In genomic region chr2:84797833-84798492, GRCm38 (mm10) we compare ENCODE assay signal across 8 mouse cellular contexts. TPM values are rescaled to one million over a fixed set of nuclear protein-coding genes. Genes with fewer than 3 reads are reported as not detected.
DNase-seq lines count a peak whose midpoint lies in the region; ATAC-seq and TF ChIP-seq lines count a peak whose summit lies in the region.

No protein-coding gene starts in this region.

- TF ChIP-seq POLR2A in bone marrow, adult 2 months (IDR thresholded peaks at IDR 0.05; ENCODE audit: borderline replicate concordance, control insufficient read depth, low read depth, low read length), result no peak
- no peak for TF ChIP-seq POLR2A in spleen, adult 2 months (IDR thresholded peaks at IDR 0.05; ENCODE audit: low read depth, low read length)

- H3K4me2 ChIP-seq in embryonic facial prominence, embryonic 14.5 days (ENCODE audit: low read depth, low read length), result peak overlapping the region; percentile 85
- peak overlapping the region; percentile 94 for H3K4me2 ChIP-seq in limb, embryonic 13.5 days (replicated peaks)
- H3K4me2 ChIP-seq in midbrain, embryonic 15.5 days, result peak overlapping the region; percentile 98

- peak overlapping the region; percentile 83 for H3K27ac ChIP-seq in bone marrow, adult 2 months (ENCODE audit: control insufficient read depth, insufficient read depth, low read depth, low read length, poor library complexity)
- H3K27ac ChIP-seq in embryonic facial prominence, embryonic 14.5 days (replicated peaks; ENCODE audit: low read depth, low read length), result no peak overlapping the region
- no peak overlapping the region for H3K27ac ChIP-seq in limb, embryonic 13.5 days
- 0 out of 2 replicates have a peak overlapping the region, but pooled peaks have one; percentile 50 for H3K27ac ChIP-seq in midbrain, embryonic 15.5 days
- H3K27ac ChIP-seq in spleen, adult 2 months (ENCODE audit: insufficient read depth, low read length), result peak overlapping the region; percentile 58; the same call in 1 of the 2 replicates

- H3K9me3 ChIP-seq in embryonic facial prominence, embryonic 14.5 days (ENCODE audit: control insufficient read depth, low read length), result no peaks in the 10 kb centered on the region
- no peaks in the 10 kb centered on the region for H3K9me3 ChIP-seq in limb, embryonic 13.5 days
- no peaks in the 10 kb centered on the region for H3K9me3 ChIP-seq in midbrain, embryonic 15.5 days

- WGBS in bone marrow, adult 2 months, result 9% methylated on average over 13 of the region's 13 CpGs
- 10% methylated on average over 12 of the region's 13 CpGs for WGBS in embryonic facial prominence, embryonic 14.5 days
- 11% methylated on average over 13 of the region's 13 CpGs for WGBS in limb, embryonic 13.5 days
- WGBS in midbrain, embryonic 15.5 days, result 10% methylated on average over 13 of the region's 13 CpGs
- 10% methylated on average over 13 of the region's 13 CpGs for WGBS in spleen, adult 2 months

- no peaks in the 10 kb centered on the region for H3K27me3 ChIP-seq in embryonic facial prominence, embryonic 14.5 days (replicated peaks; ENCODE audit: control insufficient read depth, insufficient read depth, low read length)
- H3K27me3 ChIP-seq in limb, embryonic 13.5 days, result no peaks in the 10 kb centered on the region
- no peaks in the 10 kb centered on the region for H3K27me3 ChIP-seq in midbrain, embryonic 15.5 days (replicated peaks)
- no peaks in the 10 kb centered on the region for H3K27me3 ChIP-seq in spleen, adult 2 months (ENCODE audit: control insufficient read depth, insufficient read depth, low read length)

- H3K9ac ChIP-seq in embryonic facial prominence, embryonic 14.5 days (ENCODE audit: low read depth, low read length), result peak overlapping the region; percentile 53
- peak overlapping the region; percentile 71 for H3K9ac ChIP-seq in limb, embryonic 13.5 days
- peak overlapping the region; percentile 55 for H3K9ac ChIP-seq in midbrain, embryonic 15.5 days

- peak; percentile 53 for ATAC-seq in embryonic facial prominence, embryonic 14.5 days (ENCODE audit: low read depth)
- ATAC-seq in limb, embryonic 13.5 days (ENCODE audit: low FRiP score, low read depth), result peak; percentile 54
- ATAC-seq in midbrain, embryonic 15.5 days (replicated peaks), result peak; percentile 80

- peak; percentile 83 for TF ChIP-seq CTCF in bone marrow, adult 2 months (IDR thresholded peaks at IDR 0.05; ENCODE audit: control insufficient read depth, insufficient read depth, low read length)
- peak; percentile 60; the same call in 1 of the 2 replicates for TF ChIP-seq CTCF in spleen, adult 2 months (IDR thresholded peaks at IDR 0.05; ENCODE audit: extremely low read depth, insufficient read depth, insufficient read length, insufficient replicate concordance)

- DNase-seq in A20 (ENCODE audit: low read depth, low spot score), result peak; percentile 89
- DNase-seq in embryonic facial prominence, embryonic 14.5 days (ENCODE audit: low spot score), result peak; percentile 88
- peak; percentile 63 to 84 for DNase-seq in heart, adult 9 months (ENCODE audit: low spot score in 2 of 2)
- DNase-seq in kidney, adult 9 months, result peak; percentile 79
- DNase-seq in spleen, adult 2 months (ENCODE audit: low read depth in 1 of 2, low spot score in 2 of 2), result peak; percentile 53 to 65

- H3K4me3 ChIP-seq in bone marrow, adult 2 months (replicated peaks; ENCODE audit: control insufficient read depth, low read depth, low read length), result peak overlapping the region; percentile 90
- peak overlapping the region; percentile 51 for H3K4me3 ChIP-seq in embryonic facial prominence, embryonic 14.5 days (ENCODE audit: low read depth, low read length)
- H3K4me3 ChIP-seq in limb, embryonic 13.5 days, result peak overlapping the region; percentile 59
- peak overlapping the region; percentile 48 for H3K4me3 ChIP-seq in midbrain, embryonic 15.5 days
- peak overlapping the region; percentile 78 for H3K4me3 ChIP-seq in spleen, adult 2 months (ENCODE audit: extremely low read depth, insufficient read depth, insufficient read length)

- H3K4me1 ChIP-seq in bone marrow, adult 2 months (ENCODE audit: control insufficient read depth, insufficient read depth, low read length), result 0 out of 2 replicates have a peak, but pooled peaks cover 1% of the 10 kb centered on the region
- H3K4me1 ChIP-seq in embryonic facial prominence, embryonic 14.5 days (ENCODE audit: control insufficient read depth, insufficient read depth, low read length), result no peaks in the 10 kb centered on the region
- H3K4me1 ChIP-seq in limb, embryonic 13.5 days, result no peaks in the 10 kb centered on the region
- peaks cover 11% of the 10 kb centered on the region for H3K4me1 ChIP-seq in midbrain, embryonic 15.5 days
- H3K4me1 ChIP-seq in spleen, adult 2 months (ENCODE audit: control insufficient read depth, insufficient read depth, insufficient read length), result no peaks in the 10 kb centered on the region; the same call in 1 of the 2 replicates

- no peaks in the 10 kb centered on the region for H3K36me3 ChIP-seq in embryonic facial prominence, embryonic 14.5 days (ENCODE audit: control insufficient read depth, insufficient read depth, low read length)
- no peaks in the 10 kb centered on the region for H3K36me3 ChIP-seq in limb, embryonic 13.5 days
- H3K36me3 ChIP-seq in midbrain, embryonic 15.5 days (replicated peaks), result no peaks in the 10 kb centered on the region
- H3K36me3 ChIP-seq in spleen, adult 2 months (ENCODE audit: control insufficient read depth, insufficient read depth, low read length), result no peaks in the 10 kb centered on the region

RNA-seq across cellular contexts. Expression of gene Ube2l6, which starts 0.7 kb away (rescaled TPM):
- 140 and 409 TPM in 2 replicates for polyA plus RNA-seq in bone marrow, adult 2 months (2011; ENCODE audit: insufficient read depth, insufficient read length, low replicate concordance, missing spikeins)
- 44.5 and 48.2 TPM in 2 replicates for polyA plus RNA-seq in embryonic facial prominence, embryonic 14.5 days (2014; fragmentation: Nextera tagmentation; extraction: Ambion mirVana)
- polyA plus RNA-seq in limb, embryonic 13.5 days (2015; fragmentation: Nextera tagmentation; extraction: Ambion mirVana), result 31.8 and 32.9 TPM in 2 replicates
- polyA plus RNA-seq in midbrain, embryonic 15.5 days (2015; fragmentation: Nextera tagmentation; extraction: Ambion mirVana), result 21.6 and 25.7 TPM in 2 replicates
- 125 and 250 TPM in 2 replicates for polyA plus RNA-seq in spleen, adult 2 months (2012; rRNA removed)

RNA-seq across cellular contexts. Expression of gene Serping1, which starts 22.7 kb away (rescaled TPM):
- 29.0 and 29.7 TPM in 2 replicates for polyA plus RNA-seq in bone marrow, adult 2 months (2011; ENCODE audit: insufficient read depth, insufficient read length, low replicate concordance, missing spikeins)
- polyA plus RNA-seq in embryonic facial prominence, embryonic 14.5 days (2014; fragmentation: Nextera tagmentation; extraction: Ambion mirVana), result 63.0 and 64.7 TPM in 2 replicates
- polyA plus RNA-seq in limb, embryonic 13.5 days (2015; fragmentation: Nextera tagmentation; extraction: Ambion mirVana), result 25.4 and 30.1 TPM in 2 replicates
- polyA plus RNA-seq in midbrain, embryonic 15.5 days (2015; fragmentation: Nextera tagmentation; extraction: Ambion mirVana), result 32.9 and 37.0 TPM in 2 replicates
- polyA plus RNA-seq in spleen, adult 2 months (2012; rRNA removed), result 135 and 186 TPM in 2 replicates

RNA-seq across cellular contexts. Expression of gene Smtnl1, which starts 24.5 kb away (rescaled TPM):
- 0.85 TPM in 1 of 2 replicates, not detected in the other for polyA plus RNA-seq in bone marrow, adult 2 months (2011; ENCODE audit: insufficient read depth, insufficient read length, low replicate concordance, missing spikeins)
- polyA plus RNA-seq in embryonic facial prominence, embryonic 14.5 days (2014; fragmentation: Nextera tagmentation; extraction: Ambion mirVana), result 0.48 and 1.6 TPM in 2 replicates
- 0.14 and 0.27 TPM in 2 replicates for polyA plus RNA-seq in limb, embryonic 13.5 days (2015; fragmentation: Nextera tagmentation; extraction: Ambion mirVana)
- not detected in 2 replicates for polyA plus RNA-seq in midbrain, embryonic 15.5 days (2015; fragmentation: Nextera tagmentation; extraction: Ambion mirVana)
- 0.04 TPM in 1 of 2 replicates, not detected in the other for polyA plus RNA-seq in spleen, adult 2 months (2012; rRNA removed)

RNA-seq across cellular contexts. Expression of gene Timm10, which starts 28.8 kb away (rescaled TPM):
- 21.8 and 33.8 TPM in 2 replicates for polyA plus RNA-seq in bone marrow, adult 2 months (2011; ENCODE audit: insufficient read depth, insufficient read length, low replicate concordance, missing spikeins)
- polyA plus RNA-seq in embryonic facial prominence, embryonic 14.5 days (2014; fragmentation: Nextera tagmentation; extraction: Ambion mirVana), result 55.5 and 55.7 TPM in 2 replicates
- 47.8 and 51.3 TPM in 2 replicates for polyA plus RNA-seq in limb, embryonic 13.5 days (2015; fragmentation: Nextera tagmentation; extraction: Ambion mirVana)
- polyA plus RNA-seq in midbrain, embryonic 15.5 days (2015; fragmentation: Nextera tagmentation; extraction: Ambion mirVana), result 70.1 and 82.8 TPM in 2 replicates
- 19.0 and 24.4 TPM in 2 replicates for polyA plus RNA-seq in spleen, adult 2 months (2012; rRNA removed)

RNA-seq across cellular contexts. Expression of gene Slc43a1, which starts 40.7 kb away (rescaled TPM):
- 142 and 195 TPM in 2 replicates for polyA plus RNA-seq in bone marrow, adult 2 months (2011; ENCODE audit: insufficient read depth, insufficient read length, low replicate concordance, missing spikeins)
- polyA plus RNA-seq in embryonic facial prominence, embryonic 14.5 days (2014; fragmentation: Nextera tagmentation; extraction: Ambion mirVana), result 14.3 and 17.0 TPM in 2 replicates
- 16.8 and 18.9 TPM in 2 replicates for polyA plus RNA-seq in limb, embryonic 13.5 days (2015; fragmentation: Nextera tagmentation; extraction: Ambion mirVana)
- 1.2 and 1.9 TPM in 2 replicates for polyA plus RNA-seq in midbrain, embryonic 15.5 days (2015; fragmentation: Nextera tagmentation; extraction: Ambion mirVana)
- polyA plus RNA-seq in spleen, adult 2 months (2012; rRNA removed), result 59.6 and 70.0 TPM in 2 replicates

Comparison
In these comparisons a context has a peak if more than half of its experiments do, and no peak if none do; other contexts are left out.
1. H3K27ac ChIP-seq: peak in bone marrow, adult 2 months (single experiment), midbrain, embryonic 15.5 days (single experiment) and spleen, adult 2 months (single experiment); none in embryonic facial prominence, embryonic 14.5 days (single experiment) and limb, embryonic 13.5 days (single experiment).
2. Peak in every context shown above with its lines, with median percentiles within 50 percentile points of each other: DNase-seq, H3K4me3 ChIP-seq, ATAC-seq, H3K4me2 ChIP-seq and H3K9ac ChIP-seq.